Mouse (Mus musculus) ES-Bruce4 (cell line): ENCODE data around the gene Twf1. TPM values are rescaled to one million over a fixed set of nuclear protein-coding genes. Genes with fewer than 3 reads are reported as not detected.

Experiments used
- H3K27ac ChIP-seq: 2 replicates; pipeline ENCODE4 v1.5.1; 2012; ENCODE audit warnings: low read length, inconsistent platforms; ENCODE audit not compliant: insufficient read depth
- H3K27me3 ChIP-seq: 2 replicates; pipeline ENCODE4 v1.6.1; 2012; ENCODE audit warnings: mild to moderate bottlenecking, low read length, inconsistent platforms; ENCODE audit not compliant: control insufficient read depth, poor library complexity, insufficient read depth, severe bottlenecking
- H3K36me3 ChIP-seq: 2 replicates; pipeline ENCODE4 v1.6.1; 2012; ENCODE audit warnings: inconsistent platforms, mild to moderate bottlenecking, low read length, moderate library complexity; ENCODE audit not compliant: control insufficient read depth, poor library complexity, insufficient read depth, severe bottlenecking
- H3K4me1 ChIP-seq: one replicate; pipeline ENCODE4 v1.8.1; 2011; ENCODE audit warnings: low read length; ENCODE audit not compliant: control insufficient read depth, insufficient read depth
- H3K4me3 ChIP-seq: 2 replicates; pipeline ENCODE4 v1.5.1; 2011; ENCODE audit warnings: low read depth, mild to moderate bottlenecking, low read length
- H3K9ac ChIP-seq: 2 replicates; pipeline ENCODE4 v1.6.1; 2012; ENCODE audit warnings: low read depth, mild to moderate bottlenecking, inconsistent platforms; ENCODE audit not compliant: poor library complexity, severe bottlenecking
- H3K9me3 ChIP-seq: replicated peaks from 2 replicates; pipeline ENCODE4 v1.6.1; 2012; ENCODE audit warnings: mild to moderate bottlenecking, low read length, inconsistent platforms; ENCODE audit not compliant: control insufficient read depth, poor library complexity, insufficient read depth, severe bottlenecking
- CTCF ChIP-seq: IDR thresholded peaks from one replicate; pipeline ENCODE4 v1.8.1; 2011; ENCODE audit warnings: low read depth, low read length
- EP300 ChIP-seq: IDR thresholded peaks from 2 replicates; pipeline ENCODE4 v1.6.1; 2011; ENCODE audit warnings: low read depth, low read length; ENCODE audit not compliant: insufficient read depth
- POLR2A ChIP-seq: IDR thresholded peaks from one replicate; pipeline ENCODE4 v1.8.1; 2011; ENCODE audit warnings: low read length; ENCODE audit not compliant: insufficient read depth
- polyA plus RNA-seq: library from polyadenylated mRNA; stranded (reverse); fragments of >200 nt; gene quantifications from 2 replicates; pipeline ENCODE4 v1.2.4, GENCODE M21; 2011; ENCODE audit warnings: low read depth; ENCODE audit not compliant: missing spikeins, insufficient read depth, insufficient read length

Twf1 gene
- polyA plus RNA-seq, 1 experiment: 92.3 TPM

- Histone ChIP-seq H3K27ac (no peak overlapping the region), H3K36me3 (no peaks in the 10 kb centered on the region), H3K4me3 (peak overlapping the region; percentile 57), H3K9ac (peak overlapping the region; percentile 14; the same call in 1 of the 2 replicates), H3K27me3 (no peaks in the 10 kb centered on the region), H3K9me3 (peaks cover 5% of the 10 kb centered on the region), H3K4me1 (peaks cover 3% of the 10 kb centered on the region)
- TF ChIP-seq POLR2A (peak; percentile 78), CTCF (no peak)
Measured at GRCm38 (mm10) chr15:94565854-94566253, 23.8 kb downstream of the Twf1 start.

- peaks cover 3% of the 10 kb centered on the region for H3K9me3 ChIP-seq
- no peaks in the 10 kb centered on the region for H3K36me3 ChIP-seq
- H3K4me1 ChIP-seq: peaks cover 3% of the 10 kb centered on the region
- H3K27me3 ChIP-seq: no peaks in the 10 kb centered on the region
- no peak for TF ChIP-seq EP300
- TF ChIP-seq CTCF: no peak
- no peak for TF ChIP-seq POLR2A
- no peak overlapping the region for H3K4me3 ChIP-seq
- H3K9ac ChIP-seq: no peak overlapping the region
- no peak overlapping the region for H3K27ac ChIP-seq
Measured at GRCm38 (mm10) chr15:94564909-94565308, 24.8 kb downstream of the Twf1 start.

GRCm38 (mm10) chr15:94558895-94559656 is 30.6 kb downstream of the Twf1 start:
- H3K9ac ChIP-seq: no peak overlapping the region
- H3K27me3 ChIP-seq: no peaks in the 10 kb centered on the region
- H3K27ac ChIP-seq: no peak overlapping the region
- no peaks in the 10 kb centered on the region for H3K9me3 ChIP-seq
- TF ChIP-seq CTCF: no peak
- no peak for TF ChIP-seq POLR2A
- no peaks in the 10 kb centered on the region for H3K36me3 ChIP-seq
- no peak overlapping the region for H3K4me3 ChIP-seq
- peaks cover 3% of the 10 kb centered on the region for H3K4me1 ChIP-seq

- TF ChIP-seq CTCF (peak; percentile 84), POLR2A (no peak), EP300 (no peak)
- H3K9ac ChIP-seq: no peak overlapping the region
Measured at GRCm38 (mm10) chr15:94557442-94557841, 32.2 kb downstream of the Twf1 start.

GRCm38 (mm10) chr15:94553536-94553935 is 36.2 kb downstream of the Twf1 start:
- Histone ChIP-seq H3K27me3 (no peaks in the 10 kb centered on the region), H3K4me1 (no peaks in the 10 kb centered on the region), H3K36me3 (no peaks in the 10 kb centered on the region), H3K9me3 (peaks cover 3% of the 10 kb centered on the region; the same call in 1 of the 2 replicates), H3K4me3 (no peak overlapping the region), H3K27ac (no peak overlapping the region), H3K9ac (no peak overlapping the region)
- TF ChIP-seq EP300 (no peak), POLR2A (no peak), CTCF (no peak)

More at GRCm38 (mm10) chr15:94557442-94557841, 32.2 kb downstream of the Twf1 start:
- Histone ChIP-seq H3K27ac (no peak overlapping the region), H3K36me3 (no peaks in the 10 kb centered on the region), H3K4me1 (peaks cover 3% of the 10 kb centered on the region), H3K27me3 (no peaks in the 10 kb centered on the region), H3K4me3 (no peak overlapping the region), H3K9me3 (no peaks in the 10 kb centered on the region)

- Histone ChIP-seq H3K27ac (no peak overlapping the region), H3K9me3 (no peaks in the 10 kb centered on the region), H3K4me3 (no peak overlapping the region), H3K27me3 (no peaks in the 10 kb centered on the region), H3K36me3 (no peaks in the 10 kb centered on the region), H3K9ac (no peak overlapping the region), H3K4me1 (no peaks in the 10 kb centered on the region)
- no peak for TF ChIP-seq POLR2A
- no peak for TF ChIP-seq EP300
- no peak for TF ChIP-seq CTCF
Measured at GRCm38 (mm10) chr15:94544844-94545243, 44.8 kb downstream of the Twf1 start.
